Mouse (Mus musculus): Measurements from ENCODE around the gene Togaram2. TPM values are rescaled to one million over a fixed set of nuclear protein-coding genes. Genes with fewer than 3 reads are reported as not detected.
"Not testable (repeated sequence)": the region's sequence is repeated elsewhere in the genome, so short reads cannot be mapped to it uniquely, and the experiment has no call there.

Togaram2 gene
- 0.62 and 0.93 TPM in 2 replicates for polyA plus RNA-seq (2014; fragmentation: Nextera tagmentation; extraction: Ambion mirVana)

GRCm38 (mm10) chr17:71673092-71673491, at the start of gene Togaram2:
Gene Togaram2, plus strand, starts transcription at chr17:71673261.
- Histone ChIP-seq H3K9ac (ENCODE audit: low read depth, low read length) (no peak within 1 kb of the TSS), H3K4me1 (ENCODE audit: control insufficient read depth, insufficient read depth, low read length) (no peaks in the 10 kb centered on the region), H3K9me3 (ENCODE audit: control insufficient read depth, low read length) (no peaks in the 10 kb centered on the region), H3K4me2 (ENCODE audit: low read depth, low read length) (no peak within 1 kb of the TSS), H3K4me3 (ENCODE audit: low read depth, low read length) (no peak within 1 kb of the TSS), H3K27ac (replicated peaks; ENCODE audit: low read depth, low read length) (no peak within 1 kb of the TSS), H3K36me3 (ENCODE audit: control insufficient read depth, insufficient read depth, low read length) (no peaks in the 10 kb centered on the region), H3K27me3 (replicated peaks; ENCODE audit: control insufficient read depth, insufficient read depth, low read length) (no peaks in the 10 kb centered on the region)
- DNase-seq (ENCODE audit: low spot score) (no peak), ATAC-seq (ENCODE audit: low read depth) (peak; percentile 27; the same call in 1 of the 2 replicates)
- 59% methylated on average over 9 of the region's 9 CpGs for WGBS

- H3K27me3 ChIP-seq (replicated peaks; ENCODE audit: control insufficient read depth, insufficient read depth, low read length) = no peaks in the 10 kb centered on the region
- ATAC-seq (ENCODE audit: low read depth) (no peak), DNase-seq (ENCODE audit: low spot score) (no peak)
- H3K4me1 ChIP-seq (ENCODE audit: control insufficient read depth, insufficient read depth, low read length) = no peaks in the 10 kb centered on the region
- H3K4me3 ChIP-seq (ENCODE audit: low read depth, low read length) = no peak overlapping the region
- no peak overlapping the region for H3K4me2 ChIP-seq (ENCODE audit: low read depth, low read length)
- H3K9ac ChIP-seq (ENCODE audit: low read depth, low read length) = no peak overlapping the region
- H3K36me3 ChIP-seq (ENCODE audit: control insufficient read depth, insufficient read depth, low read length) = peaks cover 86% of the 10 kb centered on the region
- no peaks in the 10 kb centered on the region for H3K9me3 ChIP-seq (ENCODE audit: control insufficient read depth, low read length)
- H3K27ac ChIP-seq (replicated peaks; ENCODE audit: low read depth, low read length) = no peak overlapping the region
- 74% methylated on average over 10 of the region's 10 CpGs for WGBS
These were observed 41.3 kb upstream of the Togaram2 start for GRCm38 (mm10) chr17:71631806-71632205.

GRCm38 (mm10) chr17:71633350-71633749, 39.7 kb upstream of the Togaram2 start:
- DNase-seq (ENCODE audit: low spot score) (no peak), ATAC-seq (ENCODE audit: low read depth) (no peak)
- WGBS = 88% methylated on average over 8 of the region's 8 CpGs
- no peaks in the 10 kb centered on the region for H3K27me3 ChIP-seq (replicated peaks; ENCODE audit: control insufficient read depth, insufficient read depth, low read length)
- H3K9ac ChIP-seq (ENCODE audit: low read depth, low read length) = no peak overlapping the region
- peaks cover 86% of the 10 kb centered on the region for H3K36me3 ChIP-seq (ENCODE audit: control insufficient read depth, insufficient read depth, low read length)
- H3K9me3 ChIP-seq (ENCODE audit: control insufficient read depth, low read length) = no peaks in the 10 kb centered on the region
- H3K4me2 ChIP-seq (ENCODE audit: low read depth, low read length) = no peak overlapping the region
- H3K4me1 ChIP-seq (ENCODE audit: control insufficient read depth, insufficient read depth, low read length) = no peaks in the 10 kb centered on the region
- no peak overlapping the region for H3K4me3 ChIP-seq (ENCODE audit: low read depth, low read length)
- H3K27ac ChIP-seq (replicated peaks; ENCODE audit: low read depth, low read length) = no peak overlapping the region

GRCm38 (mm10) chr17:71636786-71637185, 36.3 kb upstream of the Togaram2 start:
- Histone ChIP-seq H3K4me2 (ENCODE audit: low read depth, low read length) (no peak overlapping the region), H3K27ac (replicated peaks; ENCODE audit: low read depth, low read length) (no peak overlapping the region), H3K27me3 (replicated peaks; ENCODE audit: control insufficient read depth, insufficient read depth, low read length) (no peaks in the 10 kb centered on the region), H3K36me3 (ENCODE audit: control insufficient read depth, insufficient read depth, low read length) (peaks cover 96% of the 10 kb centered on the region), H3K9me3 (ENCODE audit: control insufficient read depth, low read length) (no peaks in the 10 kb centered on the region), H3K9ac (ENCODE audit: low read depth, low read length) (no peak overlapping the region), H3K4me1 (ENCODE audit: control insufficient read depth, insufficient read depth, low read length) (no peaks in the 10 kb centered on the region), H3K4me3 (ENCODE audit: low read depth, low read length) (no peak overlapping the region)
- no peak for ATAC-seq (ENCODE audit: low read depth)
- DNase-seq (ENCODE audit: low spot score) = no peak
- 95% methylated on average over 8 of the region's 8 CpGs for WGBS

- Histone ChIP-seq H3K4me1 (ENCODE audit: control insufficient read depth, insufficient read depth, low read length) (no peaks in the 10 kb centered on the region), H3K27me3 (replicated peaks; ENCODE audit: control insufficient read depth, insufficient read depth, low read length) (no peaks in the 10 kb centered on the region), H3K9me3 (ENCODE audit: control insufficient read depth, low read length) (no peaks in the 10 kb centered on the region), H3K4me2 (ENCODE audit: low read depth, low read length) (no peak overlapping the region), H3K4me3 (ENCODE audit: low read depth, low read length) (no peak overlapping the region), H3K36me3 (ENCODE audit: control insufficient read depth, insufficient read depth, low read length) (peaks cover 98% of the 10 kb centered on the region), H3K9ac (ENCODE audit: low read depth, low read length) (no peak overlapping the region), H3K27ac (replicated peaks; ENCODE audit: low read depth, low read length) (no peak overlapping the region)
- 89% methylated on average over 2 of the region's 4 CpGs for WGBS
- ATAC-seq (ENCODE audit: low read depth) = no peak
- DNase-seq (ENCODE audit: low spot score) = no peak
These were observed 35.3 kb upstream of the Togaram2 start for GRCm38 (mm10) chr17:71637750-71638265.

GRCm38 (mm10) chr17:71639056-71639455, 34.0 kb upstream of the Togaram2 start:
- H3K4me2 ChIP-seq (ENCODE audit: low read depth, low read length); H3K4me1 ChIP-seq (ENCODE audit: control insufficient read depth, insufficient read depth, low read length); H3K4me3 ChIP-seq (ENCODE audit: low read depth, low read length); ATAC-seq (ENCODE audit: low read depth); H3K27me3 ChIP-seq (replicated peaks; ENCODE audit: control insufficient read depth, insufficient read depth, low read length); H3K9me3 ChIP-seq (ENCODE audit: control insufficient read depth, low read length); H3K27ac ChIP-seq (replicated peaks; ENCODE audit: low read depth, low read length); H3K9ac ChIP-seq (ENCODE audit: low read depth, low read length); DNase-seq (ENCODE audit: low spot score): not testable (repeated sequence)
- 85% methylated on average over 5 of the region's 5 CpGs for WGBS
- H3K36me3 ChIP-seq (ENCODE audit: control insufficient read depth, insufficient read depth, low read length) = peaks cover 93% of the 10 kb centered on the region

- DNase-seq (ENCODE audit: low spot score) (no peak), ATAC-seq (ENCODE audit: low read depth) (no peak)
- Histone ChIP-seq H3K9ac (ENCODE audit: low read depth, low read length) (no peak overlapping the region), H3K27me3 (replicated peaks; ENCODE audit: control insufficient read depth, insufficient read depth, low read length) (no peaks in the 10 kb centered on the region), H3K27ac (replicated peaks; ENCODE audit: low read depth, low read length) (no peak overlapping the region), H3K4me2 (ENCODE audit: low read depth, low read length) (no peak overlapping the region), H3K36me3 (ENCODE audit: control insufficient read depth, insufficient read depth, low read length) (peaks cover 91% of the 10 kb centered on the region), H3K9me3 (ENCODE audit: control insufficient read depth, low read length) (no peaks in the 10 kb centered on the region), H3K4me3 (ENCODE audit: low read depth, low read length) (no peak overlapping the region), H3K4me1 (ENCODE audit: control insufficient read depth, insufficient read depth, low read length) (no peaks in the 10 kb centered on the region)
- WGBS = 91% methylated on average over 9 of the region's 9 CpGs
These were observed 32.5 kb upstream of the Togaram2 start for GRCm38 (mm10) chr17:71640421-71641085.

- Histone ChIP-seq H3K4me1 (ENCODE audit: control insufficient read depth, insufficient read depth, low read length) (no peaks in the 10 kb centered on the region), H3K36me3 (ENCODE audit: control insufficient read depth, insufficient read depth, low read length) (peaks cover 84% of the 10 kb centered on the region), H3K4me2 (ENCODE audit: low read depth, low read length) (no peak overlapping the region), H3K27me3 (replicated peaks; ENCODE audit: control insufficient read depth, insufficient read depth, low read length) (no peaks in the 10 kb centered on the region), H3K9ac (ENCODE audit: low read depth, low read length) (no peak overlapping the region), H3K4me3 (ENCODE audit: low read depth, low read length) (no peak overlapping the region), H3K27ac (replicated peaks; ENCODE audit: low read depth, low read length) (no peak overlapping the region), H3K9me3 (ENCODE audit: control insufficient read depth, low read length) (no peaks in the 10 kb centered on the region)
- WGBS = 90% methylated on average over 3 of the region's 3 CpGs
- no peak for ATAC-seq (ENCODE audit: low read depth)
- no peak for DNase-seq (ENCODE audit: low spot score)
These were observed 30.9 kb upstream of the Togaram2 start for GRCm38 (mm10) chr17:71642190-71642589.

- no peak for ATAC-seq (ENCODE audit: low read depth)
- no peak for DNase-seq (ENCODE audit: low spot score)
- Histone ChIP-seq H3K27me3 (replicated peaks; ENCODE audit: control insufficient read depth, insufficient read depth, low read length) (no peaks in the 10 kb centered on the region), H3K4me3 (ENCODE audit: low read depth, low read length) (no peak overlapping the region), H3K9me3 (ENCODE audit: control insufficient read depth, low read length) (no peaks in the 10 kb centered on the region), H3K27ac (replicated peaks; ENCODE audit: low read depth, low read length) (no peak overlapping the region), H3K4me1 (ENCODE audit: control insufficient read depth, insufficient read depth, low read length) (no peaks in the 10 kb centered on the region), H3K4me2 (ENCODE audit: low read depth, low read length) (no peak overlapping the region), H3K9ac (ENCODE audit: low read depth, low read length) (no peak overlapping the region), H3K36me3 (ENCODE audit: control insufficient read depth, insufficient read depth, low read length) (peaks cover 77% of the 10 kb centered on the region)
- 89% methylated on average over 9 of the region's 9 CpGs for WGBS
These were observed 23.1 kb upstream of the Togaram2 start for GRCm38 (mm10) chr17:71650011-71650410.

All from embryonic facial prominence, embryonic 14.5 days (tissue).